Mouse (Mus musculus): ENCODE measurements around the gene Aldh3a1. TPM values are rescaled to one million over a fixed set of nuclear protein-coding genes. Genes with fewer than 3 reads are reported as not detected.

The Aldh3a1 gene
- polyA plus RNA-seq, 1 experiment from 2014 or later: 0.07 TPM

DNA sequence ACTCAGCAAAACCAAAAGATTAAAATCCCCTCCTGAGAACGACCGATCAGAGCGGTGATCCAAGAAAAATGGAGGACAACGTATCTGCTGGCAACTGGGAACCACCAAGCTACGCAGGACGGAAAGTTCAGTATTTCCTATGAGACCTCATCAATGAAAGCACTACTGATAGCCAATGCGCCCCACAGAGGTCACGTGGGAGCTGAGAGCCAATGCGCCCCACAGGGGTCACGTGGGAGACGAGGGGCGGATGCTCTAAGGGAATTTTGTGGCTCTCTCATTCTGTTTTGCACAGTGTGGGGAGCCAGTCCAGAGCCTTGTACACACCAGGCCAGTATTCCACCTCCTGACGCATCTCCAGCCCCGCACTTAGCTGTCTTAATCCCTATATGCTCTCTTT is 55.2 kb downstream of the Aldh3a1 start:
- ATAC-seq: no peak
- WGBS (ENCODE audit: insufficient replicate concordance): 92% methylated on average over 14 of the region's 14 CpGs
- Histone ChIP-seq H3K27ac (no peak overlapping the region), H3K4me1 (peaks cover 20% of the 10 kb centered on the region), H3K4me3 (no peak overlapping the region), H3K9ac (no peak overlapping the region), H3K9me3 (replicated peaks) (no peaks in the 10 kb centered on the region), H3K36me3 (peaks cover 65% of the 10 kb centered on the region), H3K27me3 (replicated peaks) (no peaks in the 10 kb centered on the region), H3K4me2 (no peak overlapping the region)

DNA sequence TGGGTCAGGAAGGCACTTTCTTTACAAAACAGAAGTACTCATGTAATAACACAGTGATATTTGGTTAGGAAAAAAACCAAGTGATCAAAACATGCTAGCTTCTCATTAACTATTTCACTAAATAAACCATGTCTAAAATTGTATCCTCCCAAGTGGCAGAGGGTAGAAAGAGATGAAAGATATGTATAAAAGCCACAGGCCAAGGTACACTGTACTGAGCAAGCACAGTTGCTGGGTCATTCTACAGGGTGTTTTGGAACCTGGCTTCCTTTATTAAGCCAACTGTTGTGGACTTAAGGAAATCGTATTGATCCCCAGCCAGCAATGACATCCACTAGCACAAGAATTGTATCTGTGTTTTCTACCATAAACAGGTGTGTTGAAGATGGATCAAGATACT is 56.5 kb downstream of the Aldh3a1 start:
- Histone ChIP-seq H3K4me2 (no peak overlapping the region), H3K4me1 (peaks cover 33% of the 10 kb centered on the region), H3K27ac (no peak overlapping the region), H3K36me3 (peaks cover 53% of the 10 kb centered on the region), H3K9ac (no peak overlapping the region), H3K27me3 (replicated peaks) (no peaks in the 10 kb centered on the region), H3K9me3 (replicated peaks) (no peaks in the 10 kb centered on the region), H3K4me3 (no peak overlapping the region)
- ATAC-seq: no peak
- WGBS (ENCODE audit: insufficient replicate concordance): 71% methylated on average over 1 of the region's 1 CpGs

DNA sequence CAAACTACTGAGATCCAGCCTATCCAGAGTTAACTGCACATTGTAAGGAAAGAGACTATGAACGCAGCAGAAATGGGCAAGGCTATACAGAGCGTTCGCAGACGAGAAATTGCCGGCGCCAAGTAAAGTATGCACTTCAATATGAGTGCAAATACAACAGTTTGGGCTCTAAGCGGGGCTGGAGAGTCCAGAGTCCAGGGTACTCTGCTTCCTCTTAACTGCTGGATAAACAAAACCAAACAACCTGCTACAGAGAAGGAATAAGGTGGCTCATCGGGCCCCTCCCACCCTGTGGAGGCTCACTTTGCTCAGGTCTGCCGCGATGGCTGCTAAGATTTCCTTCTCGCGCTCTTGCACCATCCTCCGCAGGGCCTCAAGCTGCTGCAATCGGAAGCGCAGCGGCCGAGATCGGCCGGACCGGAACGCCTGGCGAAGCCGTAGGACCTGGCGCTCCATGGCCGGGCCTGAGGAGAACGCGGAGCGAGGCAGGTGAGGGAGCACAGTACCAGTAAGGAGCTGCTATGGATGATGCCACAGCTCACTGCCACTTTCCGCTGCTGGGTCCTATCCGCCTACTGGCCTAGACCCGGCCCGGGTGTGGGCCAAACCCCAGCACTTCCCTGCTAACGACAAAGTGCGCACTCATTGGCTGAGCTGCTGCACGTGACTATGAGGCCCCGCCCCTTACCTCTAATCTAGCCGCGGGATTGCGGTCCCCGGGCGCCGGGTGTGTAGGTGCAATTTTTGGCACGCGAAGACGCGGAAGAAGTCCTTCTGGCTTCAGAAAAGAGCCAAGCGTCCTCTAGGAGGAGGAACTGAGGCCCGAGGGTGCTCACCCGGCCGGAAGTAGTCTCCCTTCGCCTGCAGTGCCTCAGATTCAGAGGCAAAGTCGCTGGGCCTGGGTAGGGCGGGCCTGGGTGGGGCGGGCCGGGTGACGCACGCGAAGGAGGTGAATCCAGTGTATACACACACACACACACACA is 59.5 kb downstream of the Aldh3a1 start, which contains the start of gene Aldh3a2:
Aldh3a2 (minus strand) TSS at position 914 of the 983 bp plus-strand sequence.
- Histone ChIP-seq H3K36me3 (peaks cover 28% of the 10 kb centered on the region), H3K4me3 (peak within 1 kb of the TSS; percentile 74), H3K27me3 (replicated peaks) (no peaks in the 10 kb centered on the region), H3K27ac (peak within 1 kb of the TSS; percentile 87), H3K4me1 (peaks cover 35% of the 10 kb centered on the region), H3K4me2 (peak within 1 kb of the TSS; percentile 90), H3K9me3 (replicated peaks) (no peaks in the 10 kb centered on the region), H3K9ac (peak within 1 kb of the TSS; percentile 77)
- ATAC-seq: peak; percentile 96
- 1% methylated on average over 58 of the region's 58 CpGs for WGBS (ENCODE audit: insufficient replicate concordance)

Other genes starting within 250 kb of the Aldh3a1 start
- 0.07 TPM in 1 of 2 replicates, not detected in the other for gene Kcnj12, start 185.0 kb upstream of the Aldh3a1 start, polyA plus RNA-seq (2016; fragmentation: Nextera tagmentation; extraction: Ambion mirVana)
- gene Tnfrsf13b, start 80.8 kb upstream of the Aldh3a1 start, polyA plus RNA-seq (2016; fragmentation: Nextera tagmentation; extraction: Ambion mirVana): 3.2 and 4.8 TPM in 2 replicates
- 28.5 and 30.8 TPM in 2 replicates for gene Usp22, start 32.5 kb upstream of the Aldh3a1 start, polyA plus RNA-seq (2016; fragmentation: Nextera tagmentation; extraction: Ambion mirVana)
- gene Aldh3a2, start 59.9 kb downstream of the Aldh3a1 start, polyA plus RNA-seq (2016; fragmentation: Nextera tagmentation; extraction: Ambion mirVana): 19.5 and 24.5 TPM in 2 replicates
- gene Slc47a2, start 135.3 kb downstream of the Aldh3a1 start, polyA plus RNA-seq (2016; fragmentation: Nextera tagmentation; extraction: Ambion mirVana): 0.12 TPM in 1 of 2 replicates, not detected in the other
- gene Slc47a1, start 170.8 kb downstream of the Aldh3a1 start, polyA plus RNA-seq (2016; fragmentation: Nextera tagmentation; extraction: Ambion mirVana): 2.5 TPM in 2 replicates
- gene Rnf112, start 246.6 kb downstream of the Aldh3a1 start, polyA plus RNA-seq (2016; fragmentation: Nextera tagmentation; extraction: Ambion mirVana): 0.13 and 0.14 TPM in 2 replicates

Measured in liver, embryonic 12.5 days (tissue).